Comparison of ENCODE assay signal across 9 mouse cellular contexts in the genomic region with DNA sequence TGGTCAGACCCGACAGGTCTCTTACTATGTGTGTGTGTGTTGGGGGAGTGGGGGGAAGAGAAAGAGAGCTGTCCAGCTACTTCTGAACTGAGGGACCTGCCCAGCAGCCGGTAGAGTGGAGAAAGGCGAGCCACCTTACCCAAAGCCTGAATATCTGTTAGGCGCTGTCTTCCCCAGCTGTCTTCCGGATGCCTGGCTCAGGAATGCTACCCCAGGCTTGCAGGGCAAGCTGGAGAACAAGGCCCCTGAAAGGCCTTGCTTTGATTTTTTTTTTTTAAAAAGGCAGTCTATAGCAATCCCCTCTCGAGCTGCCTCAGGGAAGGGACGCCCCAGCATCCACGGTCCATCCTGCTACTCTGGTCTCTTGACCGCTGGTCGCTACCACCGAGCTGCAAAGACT. TPM values are rescaled to one million over a fixed set of nuclear protein-coding genes. Genes with fewer than 3 reads are reported as not detected.
DNase-seq lines count a peak whose midpoint lies in the region; ATAC-seq lines count a peak whose summit lies in the region.
"Had no signal": no experiment of that assay in that cellular context is flagged by ENCODE, and none has a peak within 500 bp of the region (broad histone marks: within the 10 kb centered on the region; RNA-seq: fewer than 3 reads in every experiment).

No protein-coding gene starts in this region.

- H3K36me3 ChIP-seq in kidney, embryonic 15.5 days, result no peaks in the 10 kb centered on the region
- peaks cover 28% of the 10 kb centered on the region for H3K36me3 ChIP-seq in hindbrain, embryonic 10.5 days
- no peaks in the 10 kb centered on the region for H3K36me3 ChIP-seq in midbrain, embryonic 12.5 days
- H3K36me3 ChIP-seq: G1E had no signal

- H3K4me1 ChIP-seq in kidney, embryonic 15.5 days, result peaks cover 66% of the 10 kb centered on the region
- peaks cover 22% of the 10 kb centered on the region for H3K4me1 ChIP-seq in brown adipose tissue, adult 24 weeks (ENCODE audit: control insufficient read depth, insufficient read depth, insufficient read length, low read length)
- H3K4me1 ChIP-seq in hindbrain, embryonic 10.5 days (replicated peaks), result peaks cover 69% of the 10 kb centered on the region
- H3K4me1 ChIP-seq in midbrain, embryonic 12.5 days, result peaks cover 48% of the 10 kb centered on the region

- H3K4me3 ChIP-seq in kidney, embryonic 15.5 days (replicated peaks), result no peak overlapping the region
- no peak overlapping the region for H3K4me3 ChIP-seq in brown adipose tissue, adult 24 weeks (ENCODE audit: insufficient read depth, low read depth, low read length)
- peak overlapping the region; percentile 75 for H3K4me3 ChIP-seq in hindbrain, embryonic 10.5 days
- peak overlapping the region; percentile 88 for H3K4me3 ChIP-seq in midbrain, embryonic 12.5 days

- H3K9ac ChIP-seq in kidney, embryonic 15.5 days, result 0 out of 2 replicates have a peak overlapping the region, but pooled peaks have one; percentile 22
- H3K9ac ChIP-seq in midbrain, embryonic 12.5 days (replicated peaks), result peak overlapping the region; percentile 100

- H3K9me3 ChIP-seq in kidney, embryonic 15.5 days (replicated peaks), result no peaks in the 10 kb centered on the region
- no peaks in the 10 kb centered on the region for H3K9me3 ChIP-seq in hindbrain, embryonic 10.5 days
- no peaks in the 10 kb centered on the region for H3K9me3 ChIP-seq in midbrain, embryonic 12.5 days

- H3K27ac ChIP-seq in kidney, embryonic 15.5 days, result peak overlapping the region; percentile 97
- H3K27ac ChIP-seq in brown adipose tissue, adult 24 weeks (replicated peaks; ENCODE audit: low read depth, low read length), result peak overlapping the region; percentile 88
- H3K27ac ChIP-seq in hindbrain, embryonic 10.5 days, result peak overlapping the region; percentile 99
- peak overlapping the region; percentile 97 for H3K27ac ChIP-seq in midbrain, embryonic 12.5 days (replicated peaks)

- WGBS in kidney, embryonic 15.5 days, result 39% methylated on average over 11 of the region's 11 CpGs
- WGBS in hindbrain, embryonic 10.5 days, result 11% methylated on average over 11 of the region's 11 CpGs
- 7% methylated on average over 11 of the region's 11 CpGs for WGBS in midbrain, embryonic 12.5 days

- no peak for DNase-seq in kidney, adult 18-20 months
- DNase-seq in hindbrain, embryonic 10.5 days (ENCODE audit: low spot score), result peak; percentile 45
- DNase-seq in adrenal gland, adult (ENCODE audit: inconsistent age in 2 of 2, low spot score in 1 of 2), result no peak
- DNase-seq in cerebellum, postnatal 36 days, result no peak
- DNase-seq in cerebellum, postnatal 4 days (ENCODE audit: low spot score in 2 of 2), result no peak

- peak overlapping the region; percentile 76; the same call in 1 of the 2 replicates for H3K4me2 ChIP-seq in kidney, embryonic 15.5 days
- H3K4me2 ChIP-seq in midbrain, embryonic 12.5 days (replicated peaks), result peak overlapping the region; percentile 94

- no peaks in the 10 kb centered on the region for H3K27me3 ChIP-seq in kidney, embryonic 15.5 days
- H3K27me3 ChIP-seq in hindbrain, embryonic 10.5 days (ENCODE audit: insufficient read depth, poor library complexity, severe bottlenecking), result no peaks in the 10 kb centered on the region; the same call in 1 of the 2 replicates
- H3K27me3 ChIP-seq in midbrain, embryonic 12.5 days, result no peaks in the 10 kb centered on the region

- no peak for ATAC-seq in kidney, embryonic 15.5 days (replicated peaks; ENCODE audit: low FRiP score)
- no peak for ATAC-seq in midbrain, embryonic 12.5 days (ENCODE audit: low FRiP score, low read depth)

RNA-seq across cellular contexts. Expression of a gene that starts 32.6 kb away (rescaled TPM):
- polyA plus RNA-seq in kidney, embryonic 15.5 days (2015; fragmentation: Nextera tagmentation; extraction: Ambion mirVana), result 109 and 115 TPM in 2 replicates
- polyA plus RNA-seq in brown adipose tissue, adult 24 weeks (2012; ENCODE audit: insufficient read depth, insufficient read length, missing spikeins), result 80.3 and 82.0 TPM in 2 replicates
- 99.1 and 114 TPM in 2 replicates for polyA plus RNA-seq in hindbrain, embryonic 10.5 days (2016; fragmentation: Nextera tagmentation; extraction: Ambion mirVana)
- polyA plus RNA-seq in midbrain, embryonic 12.5 days (2016; fragmentation: Nextera tagmentation; extraction: Ambion mirVana), result 105 and 106 TPM in 2 replicates

RNA-seq across cellular contexts. Expression of a gene that starts 49.0 kb away (rescaled TPM):
- 11.8 and 14.1 TPM in 2 replicates for polyA plus RNA-seq in kidney, embryonic 15.5 days (2015; fragmentation: Nextera tagmentation; extraction: Ambion mirVana)
- polyA plus RNA-seq in brown adipose tissue, adult 24 weeks (2012; ENCODE audit: insufficient read depth, insufficient read length, missing spikeins), result 5.7 and 5.9 TPM in 2 replicates
- polyA plus RNA-seq in hindbrain, embryonic 10.5 days (2016; fragmentation: Nextera tagmentation; extraction: Ambion mirVana), result 17.0 and 18.8 TPM in 2 replicates
- polyA plus RNA-seq in midbrain, embryonic 12.5 days (2016; fragmentation: Nextera tagmentation; extraction: Ambion mirVana), result 25.1 and 26.1 TPM in 2 replicates

Comparison
In these comparisons a context has a peak if more than half of its experiments do, and no peak if none do; other contexts are left out.
1. H3K4me3 ChIP-seq: peak in hindbrain, embryonic 10.5 days (single experiment) and midbrain, embryonic 12.5 days (single experiment); none in kidney, embryonic 15.5 days (single experiment) and brown adipose tissue, adult 24 weeks (single experiment).
2. Peak in every context shown above with its lines, with median percentiles within 50 percentile points of each other: H3K27ac ChIP-seq.